Mouse (Mus musculus) liver, embryonic 14.5 days (tissue): ENCODE data around the gene Crim1. TPM values are rescaled to one million over a fixed set of nuclear protein-coding genes. Genes with fewer than 3 reads are reported as not detected.

Experiments used
- ATAC-seq: fragments of 200-750 bp; cut with Nextera tagmentation; 2 replicates; pipeline ENCODE4 v1.8.0; 2017; ENCODE audit warnings: moderate number of reproducible peaks, mild to moderate bottlenecking, moderate library complexity; ENCODE audit not compliant: insufficient read depth
- DNase-seq, 3 experiments: peaks; one replicate each; pipeline ENCODE4 v3.0.0-alpha.2; 2012 to 2013; ENCODE audit warnings: low read depth in 3 of 3, low spot score in 3 of 3
- H3K27ac ChIP-seq: fragments of 300-500 bp; sonication (generic); 2 replicates; pipeline ENCODE4 v1.5.1; 2014; ENCODE audit warnings: moderate library complexity, mild to moderate bottlenecking, control low read depth, inconsistent platforms
- H3K27me3 ChIP-seq: fragments of 300-500 bp; sonication (generic); 2 replicates; pipeline ENCODE4 v1.6.1; 2014; ENCODE audit warnings: mild to moderate bottlenecking, low read length, moderate library complexity; ENCODE audit not compliant: control insufficient read depth, insufficient read depth
- H3K36me3 ChIP-seq: fragments of 300-500 bp; sonication (generic); replicated peaks from 2 replicates; pipeline ENCODE4 v1.6.1; 2014; ENCODE audit warnings: low read depth; ENCODE audit not compliant: control insufficient read depth, insufficient read depth
- H3K4me1 ChIP-seq, 2 experiments: fragments of 200-500 bp in 1 of 2; fragments of 300-500 bp in 1 of 2; sonication (generic) in 1 of 2; replicated peaks; 2 replicates each; pipeline ENCODE4 v1.6.1; 2012 to 2014; ENCODE audit warnings: antibody characterized with exemption in 1 of 2, inconsistent platforms in 1 of 2, low read length in 1 of 2; ENCODE audit not compliant: control insufficient read depth in 2 of 2, insufficient read depth in 2 of 2
- H3K4me2 ChIP-seq: fragments of 300-500 bp; sonication (generic); 2 replicates; pipeline ENCODE4 v1.6.1; 2014; ENCODE audit warnings: low read depth, mild to moderate bottlenecking, control low read depth, moderate library complexity
- H3K4me3 ChIP-seq, 2 experiments: fragments of 200-500 bp in 1 of 2; fragments of 300-500 bp in 1 of 2; sonication (generic) in 1 of 2; 2 replicates each; pipeline ENCODE4 v1.5.1; 2012 to 2014; ENCODE audit warnings: low read depth in 2 of 2, low read length in 2 of 2, mild to moderate bottlenecking in 2 of 2, control low read depth in 1 of 2, inconsistent platforms in 1 of 2, moderate library complexity in 1 of 2; ENCODE audit not compliant: insufficient read depth in 1 of 2
- H3K9ac ChIP-seq: fragments of 300-500 bp; sonication (generic); replicated peaks from 2 replicates; pipeline ENCODE4 v1.6.1; 2014; ENCODE audit warnings: mild to moderate bottlenecking, control low read depth, moderate library complexity
- H3K9me3 ChIP-seq: fragments of 300-500 bp; sonication (generic); 2 replicates; pipeline ENCODE4 v1.6.1; 2016; ENCODE audit warnings: low read length, mixed read lengths; ENCODE audit not compliant: control insufficient read depth
- CTCF ChIP-seq: IDR thresholded peaks from 2 replicates; pipeline ENCODE4 v1.5.1; 2016; ENCODE audit warnings: antibody characterized with exemption, low read depth, control low read depth
- EP300 ChIP-seq: IDR thresholded peaks from 2 replicates; pipeline ENCODE4 v1.6.1; 2016; ENCODE audit warnings: antibody characterized with exemption, low read depth
- WGBS: fragments of 180-500 bp; shearing (Covaris S2); extraction: QIAGEN DNeasy Blood & Tissue Kit; methylation state at CpG from one replicate; pipeline ENCODE4 v1.1.7; 2014; ENCODE audit not compliant: insufficient replicate concordance; 5-methylcytosine and 5-hydroxymethylcytosine counted together
- polyA plus RNA-seq, 2 experiments: library from polyadenylated mRNA; depleted of rRNA in 1 of 2; stranded (reverse) in 1 of 2; unstranded in 1 of 2; fragments of >200 nt; fragmentation: Nextera tagmentation in 1 of 2; extraction: Ambion mirVana in 1 of 2; gene quantifications; 2 replicates each; pipeline versions ENCODE4 v1.2.1 to v1.2.3; 2012 to 2014

Crim1 gene
- polyA plus RNA-seq, 2 experiments: 0.74 to 0.95 TPM

DNA sequence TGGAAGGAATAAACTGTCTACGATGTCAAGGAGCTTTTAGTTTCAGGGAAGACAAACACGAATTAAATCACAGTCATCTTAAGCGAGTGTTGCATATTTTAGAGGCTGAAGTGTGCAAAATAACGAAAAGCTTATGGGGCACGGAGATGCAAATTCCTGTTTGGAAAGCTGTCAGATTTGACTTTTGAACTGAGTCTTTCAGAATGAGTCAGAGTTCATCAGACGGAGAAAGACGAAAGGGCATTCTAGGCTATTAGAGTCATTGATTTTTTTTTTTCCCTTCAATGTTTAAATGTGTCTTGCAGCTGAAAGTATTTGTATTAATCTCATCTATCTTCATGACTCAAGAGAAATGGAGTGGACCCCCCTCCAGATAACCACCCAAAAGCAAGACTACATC is 92.3 kb downstream of the Crim1 start:
- no peak for DNase-seq
- Histone ChIP-seq H3K9me3 (no peaks in the 10 kb centered on the region), H3K36me3 (no peaks in the 10 kb centered on the region), H3K27ac (no peak overlapping the region), H3K4me1 (peaks cover 25 to 44% of the 10 kb centered on the region in 2 experiments), H3K4me2 (no peak overlapping the region), H3K27me3 (no peaks in the 10 kb centered on the region), H3K9ac (no peak overlapping the region), H3K4me3 (no peak overlapping the region)
- 78% methylated on average over 7 of the region's 7 CpGs for WGBS
- no peak for ATAC-seq
- TF ChIP-seq EP300 (no peak), CTCF (no peak)

DNA sequence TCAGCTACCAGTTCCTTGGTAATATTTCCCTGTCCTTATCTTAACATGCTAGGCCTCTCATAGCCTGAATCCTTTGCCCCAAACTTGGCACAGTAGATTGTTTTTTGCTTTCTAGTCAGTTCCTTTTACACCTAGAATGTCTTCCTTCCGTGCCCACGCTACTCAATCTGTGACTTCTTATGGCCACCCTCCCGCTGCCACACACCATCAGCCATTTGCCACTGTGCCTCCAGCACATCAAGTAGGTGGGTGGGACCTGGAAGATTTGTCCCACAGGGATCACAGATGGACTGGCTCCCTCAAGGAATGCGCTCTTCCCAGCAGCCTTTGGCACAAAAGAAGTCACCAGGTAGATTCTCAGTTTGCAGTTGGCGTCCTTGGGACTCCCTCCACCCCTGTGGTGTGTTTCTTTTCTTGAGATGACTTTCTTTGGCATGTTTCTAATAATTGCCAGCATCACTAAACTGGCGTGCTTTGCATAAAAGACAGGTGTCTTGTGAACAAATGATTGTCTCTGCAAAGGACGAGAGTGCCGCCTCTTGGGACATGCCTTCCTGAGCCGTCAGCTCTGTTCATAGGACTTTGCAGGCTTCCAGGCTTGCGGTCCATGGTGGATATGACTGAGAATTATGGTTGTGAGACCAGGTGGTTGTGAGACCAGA is 92.9 kb downstream of the Crim1 start:
- Histone ChIP-seq H3K27me3 (no peaks in the 10 kb centered on the region), H3K27ac (no peak overlapping the region), H3K4me1 (peaks cover 25 to 45% of the 10 kb centered on the region in 2 experiments), H3K9me3 (no peaks in the 10 kb centered on the region), H3K4me3 (no peak overlapping the region), H3K36me3 (no peaks in the 10 kb centered on the region), H3K4me2 (no peak overlapping the region), H3K9ac (no peak overlapping the region)
- DNase-seq (no peak), ATAC-seq (no peak)
- no peak for TF ChIP-seq EP300
- no peak for TF ChIP-seq CTCF
- 76% methylated on average over 10 of the region's 10 CpGs for WGBS

GRCm38 (mm10) chr17:78295979-78296378 is 95.9 kb downstream of the Crim1 start:
- no peak for DNase-seq
- ATAC-seq: no peak
- Histone ChIP-seq H3K9me3 (no peaks in the 10 kb centered on the region), H3K27ac (no peak overlapping the region), H3K4me2 (no peak overlapping the region), H3K9ac (no peak overlapping the region), H3K4me1 (peaks cover 17 to 35% of the 10 kb centered on the region in 2 experiments), H3K27me3 (no peaks in the 10 kb centered on the region), H3K36me3 (no peaks in the 10 kb centered on the region), H3K4me3 (no peak overlapping the region)
- 69% methylated on average over 7 of the region's 7 CpGs for WGBS
- no peak for TF ChIP-seq CTCF
- no peak for TF ChIP-seq EP300

DNA sequence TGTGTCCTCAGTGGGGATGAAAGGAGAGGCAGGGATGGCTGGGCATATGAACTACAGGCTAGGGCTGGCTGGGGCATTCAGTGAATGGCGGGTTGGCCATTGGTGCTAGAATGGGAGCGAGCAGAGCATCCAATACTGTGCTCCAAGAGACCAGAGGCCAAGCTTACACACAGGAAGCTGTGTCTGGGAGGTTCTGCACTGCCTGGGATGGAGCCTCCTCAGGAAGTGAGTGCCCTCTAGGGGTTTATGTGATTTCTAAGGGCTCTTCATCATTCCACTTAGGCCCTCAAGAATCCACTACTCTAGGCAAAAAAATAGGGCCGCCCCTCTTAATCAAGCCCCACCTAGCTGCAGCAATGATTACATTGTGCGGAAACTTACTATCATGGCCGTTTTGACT is 98.1 kb downstream of the Crim1 start:
- H3K27ac ChIP-seq: no peak overlapping the region
- H3K9me3 ChIP-seq: no peaks in the 10 kb centered on the region
- H3K4me1 ChIP-seq: peaks cover 22 to 33% of the 10 kb centered on the region in 2 experiments
- no peaks in the 10 kb centered on the region for H3K36me3 ChIP-seq
- WGBS: 62% methylated on average over 5 of the region's 5 CpGs
- H3K4me3 ChIP-seq: no peak overlapping the region
- no peak overlapping the region for H3K9ac ChIP-seq
- no peaks in the 10 kb centered on the region for H3K27me3 ChIP-seq
- TF ChIP-seq CTCF (peak; percentile 37), EP300 (no peak)
- ATAC-seq (no peak), DNase-seq (no peak)
- H3K4me2 ChIP-seq: no peak overlapping the region

GRCm38 (mm10) chr17:78298967-78299540 is 99.0 kb downstream of the Crim1 start:
- no peaks in the 10 kb centered on the region for H3K36me3 ChIP-seq
- no peak overlapping the region for H3K27ac ChIP-seq
- TF ChIP-seq EP300: no peak
- no peak for TF ChIP-seq CTCF
- no peak overlapping the region for H3K9ac ChIP-seq
- H3K4me2 ChIP-seq: no peak overlapping the region
- H3K9me3 ChIP-seq: no peaks in the 10 kb centered on the region
- ATAC-seq (no peak), DNase-seq (no peak)
- H3K4me3 ChIP-seq: no peak overlapping the region
- no peaks in the 10 kb centered on the region for H3K27me3 ChIP-seq
- WGBS: 21% methylated on average over 8 of the region's 8 CpGs
- H3K4me1 ChIP-seq: peaks cover 27 to 38% of the 10 kb centered on the region in 2 experiments
